ENCODE assay signal across 8 mouse cellular contexts in genomic region chr5:134638461-134639268, GRCm38 (mm10). TPM values are rescaled to one million over a fixed set of nuclear protein-coding genes. Genes with fewer than 3 reads are reported as not detected.
DNase-seq lines count a peak whose midpoint lies in the region; ATAC-seq and TF ChIP-seq lines count a peak whose summit lies in the region.

No protein-coding gene starts in this region.

- no peaks in the 10 kb centered on the region for H3K27me3 ChIP-seq in kidney, embryonic 16.5 days (ENCODE audit: insufficient read depth, low read length)
- H3K27me3 ChIP-seq in Patski, result no peaks in the 10 kb centered on the region
- no peaks in the 10 kb centered on the region for H3K27me3 ChIP-seq in forebrain, embryonic 10.5 days (ENCODE audit: poor library complexity, severe bottlenecking)
- H3K27me3 ChIP-seq in liver, embryonic 13.5 days, result no peaks in the 10 kb centered on the region

- no peaks in the 10 kb centered on the region for H3K9me3 ChIP-seq in kidney, embryonic 16.5 days (ENCODE audit: low read length)
- no peaks in the 10 kb centered on the region for H3K9me3 ChIP-seq in forebrain, embryonic 10.5 days
- no peaks in the 10 kb centered on the region for H3K9me3 ChIP-seq in liver, embryonic 13.5 days (replicated peaks)

- peaks cover 16% of the 10 kb centered on the region for H3K36me3 ChIP-seq in kidney, embryonic 16.5 days (ENCODE audit: insufficient read depth, low read length)
- H3K36me3 ChIP-seq in forebrain, embryonic 10.5 days (replicated peaks), result peaks cover 39% of the 10 kb centered on the region
- H3K36me3 ChIP-seq in liver, embryonic 13.5 days, result peaks cover 31% of the 10 kb centered on the region

- under 1% methylated on average over 54 of the region's 85 CpGs for WGBS in kidney, embryonic 16.5 days
- under 1% methylated on average over 85 of the region's 85 CpGs for WGBS in forebrain, embryonic 10.5 days
- WGBS in liver, embryonic 13.5 days (ENCODE audit: insufficient replicate concordance), result under 1% methylated on average over 82 of the region's 85 CpGs

- H3K4me3 ChIP-seq in kidney, embryonic 16.5 days (ENCODE audit: low read length), result peak overlapping the region; percentile 98
- H3K4me3 ChIP-seq in forebrain, embryonic 10.5 days, result peak overlapping the region; percentile 99
- H3K4me3 ChIP-seq in liver, embryonic 13.5 days (replicated peaks), result peak overlapping the region; percentile 99

- TF ChIP-seq CTCF in Patski (IDR thresholded peaks at IDR 0.05), result no peak

- ATAC-seq in kidney, embryonic 16.5 days (ENCODE audit: low FRiP score, low TSS enrichment), result peak; percentile 37
- ATAC-seq in Patski, result peak; percentile 45
- peak; percentile 37 for ATAC-seq in liver, embryonic 13.5 days (ENCODE audit: low read depth)

- H3K27ac ChIP-seq in kidney, embryonic 16.5 days (ENCODE audit: low read length), result peak overlapping the region; percentile 94
- H3K27ac ChIP-seq in forebrain, embryonic 10.5 days, result peak overlapping the region; percentile 99
- H3K27ac ChIP-seq in liver, embryonic 13.5 days, result peak overlapping the region; percentile 94

- no peak for DNase-seq in kidney, adult 8-10 months
- no peak for DNase-seq in Patski (ENCODE audit: low read depth, low spot score)
- no peak for DNase-seq in forebrain, embryonic 10.5 days (ENCODE audit: extremely low spot score, low spot score)
- no peak for DNase-seq in liver, embryonic 13.5 days
- no peak for DNase-seq in right cerebral cortex, postnatal 4 days
- no peak for DNase-seq in cerebellum, postnatal 25 days
- no peak for DNase-seq in cerebellum, adult 9-10 months

- CTCF ChIA-PET in Patski (lab: Charles Lee), result no interaction called here

- in situ Hi-C loops in Patski (cut with MboI; ENCODE audit: low pct_unique_long_range_greater_than_20kb), result no loop called here

- H3K4me1 ChIP-seq in kidney, embryonic 16.5 days (ENCODE audit: insufficient read depth, low read length), result peaks cover 11% of the 10 kb centered on the region
- H3K4me1 ChIP-seq in forebrain, embryonic 10.5 days, result peaks cover 18% of the 10 kb centered on the region
- H3K4me1 ChIP-seq in liver, embryonic 13.5 days (replicated peaks), result peaks cover 42% of the 10 kb centered on the region

- H3K4me2 ChIP-seq in kidney, embryonic 16.5 days (replicated peaks; ENCODE audit: low read depth, low read length), result peak overlapping the region; percentile 59
- H3K4me2 ChIP-seq in liver, embryonic 13.5 days, result peak overlapping the region; percentile 89

- POLR2A ChIA-PET in Patski (lab: Charles Lee), result no interaction called here

- H3K9ac ChIP-seq in kidney, embryonic 16.5 days (replicated peaks; ENCODE audit: low read length), result peak overlapping the region; percentile 99
- H3K9ac ChIP-seq in liver, embryonic 13.5 days, result peak overlapping the region; percentile 99

RNA-seq across cellular contexts. Expression of gene Eif4h, which starts 0.6 kb away (rescaled TPM):
- polyA plus RNA-seq in kidney, embryonic 16.5 days (2015; fragmentation: Nextera tagmentation; extraction: Ambion mirVana), result 492 and 502 TPM in 2 replicates
- polyA plus RNA-seq in Patski (2021), result 390 TPM
- 571 and 588 TPM in 2 replicates for polyA plus RNA-seq in forebrain, embryonic 10.5 days (2016; fragmentation: Nextera tagmentation; extraction: Ambion mirVana)
- 229 and 233 TPM in 2 replicates for polyA plus RNA-seq in liver, embryonic 13.5 days (2015; fragmentation: Nextera tagmentation; extraction: Ambion mirVana)

RNA-seq across cellular contexts. Expression of gene Lat2, which starts 23.8 kb away (rescaled TPM):
- polyA plus RNA-seq in kidney, embryonic 16.5 days (2015; fragmentation: Nextera tagmentation; extraction: Ambion mirVana), result 1.8 and 3.6 TPM in 2 replicates
- 0.65 TPM for polyA plus RNA-seq in Patski (2021)
- 2.8 and 4.2 TPM in 2 replicates for polyA plus RNA-seq in forebrain, embryonic 10.5 days (2016; fragmentation: Nextera tagmentation; extraction: Ambion mirVana)
- 1.6 TPM in 2 replicates for polyA plus RNA-seq in liver, embryonic 13.5 days (2015; fragmentation: Nextera tagmentation; extraction: Ambion mirVana)

RNA-seq across cellular contexts. Expression of gene Limk1, which starts 49.7 kb away (rescaled TPM):
- 4.9 and 5.2 TPM in 2 replicates for polyA plus RNA-seq in kidney, embryonic 16.5 days (2015; fragmentation: Nextera tagmentation; extraction: Ambion mirVana)
- polyA plus RNA-seq in Patski (2021), result 18.6 TPM
- polyA plus RNA-seq in forebrain, embryonic 10.5 days (2016; fragmentation: Nextera tagmentation; extraction: Ambion mirVana), result 6.2 and 7.1 TPM in 2 replicates
- polyA plus RNA-seq in liver, embryonic 13.5 days (2015; fragmentation: Nextera tagmentation; extraction: Ambion mirVana), result 0.75 and 0.98 TPM in 2 replicates

RNA-seq across cellular contexts. Expression of gene Rfc2, which starts 57.5 kb away (rescaled TPM):
- 302 TPM in 2 replicates for polyA plus RNA-seq in kidney, embryonic 16.5 days (2015; fragmentation: Nextera tagmentation; extraction: Ambion mirVana)
- polyA plus RNA-seq in Patski (2021), result 94.4 TPM
- polyA plus RNA-seq in forebrain, embryonic 10.5 days (2016; fragmentation: Nextera tagmentation; extraction: Ambion mirVana), result 440 and 447 TPM in 2 replicates
- polyA plus RNA-seq in liver, embryonic 13.5 days (2015; fragmentation: Nextera tagmentation; extraction: Ambion mirVana), result 233 and 246 TPM in 2 replicates
